Mouse (Mus musculus): ENCODE measurements at regions not wholly inside any gene's neighbourhood (a gene's known extent, or its start where the extent isn't known, plus 50 kb on each side); places are given as distances from the start of the nearest gene placed in this dataset.

DNA sequence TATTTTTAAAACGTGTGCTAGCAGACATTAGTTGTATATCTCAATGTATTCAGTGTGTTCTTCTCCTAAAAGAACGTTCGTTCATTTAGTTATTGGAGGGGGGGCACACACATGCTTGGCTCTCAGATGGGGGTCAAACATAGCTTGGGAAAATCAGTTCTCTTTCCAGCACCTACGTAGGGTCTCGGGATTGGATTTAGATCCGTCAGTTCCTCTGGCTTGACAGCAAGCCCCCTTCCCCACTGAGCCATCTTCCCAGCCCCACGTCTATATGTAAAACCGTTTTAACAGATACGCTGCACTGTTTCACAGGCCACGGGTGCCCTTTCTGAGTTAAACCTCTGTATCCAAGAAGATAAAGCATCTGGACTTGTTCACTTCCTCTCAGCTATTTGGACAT lies 100.5 kb upstream of the Nckap5 start:
- no peaks in the 10 kb centered on the region for H3K27me3 ChIP-seq
- no peaks in the 10 kb centered on the region for H3K36me3 ChIP-seq
- no peak overlapping the region for H3K9ac ChIP-seq (replicated peaks)
- 79% methylated on average over 10 of the region's 10 CpGs for WGBS
- H3K4me2 ChIP-seq (replicated peaks): no peak overlapping the region
- ATAC-seq (replicated peaks): no peak
- H3K27ac ChIP-seq (replicated peaks): no peak overlapping the region
- H3K4me3 ChIP-seq: no peak overlapping the region
- no peaks in the 10 kb centered on the region for H3K9me3 ChIP-seq
- peaks cover 20% of the 10 kb centered on the region for H3K4me1 ChIP-seq

DNA sequence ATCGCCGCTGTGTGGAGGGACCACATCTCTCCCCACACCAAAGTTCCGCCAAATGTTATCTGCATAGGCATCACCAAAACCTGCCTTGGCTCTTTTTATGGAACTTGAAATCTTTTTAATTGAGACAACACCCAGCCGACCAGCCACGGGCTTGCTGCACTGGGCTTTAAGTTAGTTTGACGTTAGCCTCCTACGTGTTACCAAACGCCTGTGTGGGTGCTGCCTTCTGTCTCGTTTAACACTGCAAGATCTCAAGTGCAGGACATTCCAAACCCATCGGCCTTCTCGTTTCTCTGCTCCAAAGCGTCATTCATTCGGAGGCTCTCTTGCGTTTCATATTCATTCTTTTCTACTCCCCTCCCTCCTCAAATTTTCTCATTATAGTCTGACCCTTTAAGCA lies 100.0 kb upstream of the Nckap5 start:
- H3K27me3 ChIP-seq: no peaks in the 10 kb centered on the region
- no peaks in the 10 kb centered on the region for H3K9me3 ChIP-seq
- no peaks in the 10 kb centered on the region for H3K36me3 ChIP-seq
- H3K9ac ChIP-seq (replicated peaks): no peak overlapping the region
- 78% methylated on average over 14 of the region's 14 CpGs for WGBS
- no peak overlapping the region for H3K27ac ChIP-seq (replicated peaks)
- H3K4me2 ChIP-seq (replicated peaks): no peak overlapping the region
- no peak overlapping the region for H3K4me3 ChIP-seq
- H3K4me1 ChIP-seq: peaks cover 25% of the 10 kb centered on the region
- no peak for ATAC-seq (replicated peaks)

DNA sequence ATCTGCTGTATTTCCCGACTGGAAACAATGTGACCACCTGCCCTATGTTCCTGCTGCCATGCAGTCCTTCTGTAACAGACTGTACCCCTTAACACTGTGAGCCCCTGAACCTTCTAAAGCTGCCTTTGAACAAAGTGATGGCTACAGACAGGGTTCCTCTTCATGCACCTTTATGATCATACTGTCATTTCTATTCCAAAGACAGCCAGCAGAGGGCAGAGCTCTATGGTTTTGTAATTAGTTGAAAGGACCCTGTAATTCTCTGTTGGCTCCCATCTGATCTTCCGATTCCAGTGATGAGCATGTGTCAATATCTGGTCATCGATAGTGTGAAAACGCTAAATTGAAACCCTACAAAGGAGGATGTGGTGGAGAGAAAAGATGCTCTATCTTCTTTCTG lies 99.1 kb upstream of the Nckap5 start:
- WGBS: 62% methylated on average over 4 of the region's 4 CpGs
- H3K4me1 ChIP-seq: peaks cover 33% of the 10 kb centered on the region
- no peak for ATAC-seq (replicated peaks)

DNA sequence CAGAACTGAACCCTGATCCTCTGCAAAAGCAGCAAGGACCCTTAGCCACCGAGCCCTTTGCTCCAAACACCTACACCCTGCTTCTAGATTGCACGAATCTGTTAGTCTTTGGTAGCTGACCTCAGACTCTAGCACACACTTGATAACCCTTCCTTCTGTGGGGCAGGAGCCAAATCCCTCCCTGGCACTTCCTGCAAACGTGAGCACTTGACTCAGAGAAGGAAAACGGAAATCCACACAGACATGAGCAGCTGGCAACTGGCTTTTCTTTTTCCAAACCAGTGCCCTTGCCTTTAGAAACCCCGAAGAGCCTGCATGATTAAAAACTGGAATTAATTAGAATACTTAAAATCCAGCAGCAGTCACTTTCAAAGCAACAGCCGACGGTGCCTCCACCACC lies 97.6 kb upstream of the Nckap5 start:
- Histone ChIP-seq H3K4me2 (replicated peaks) (no peak overlapping the region), H3K27ac (replicated peaks) (0 out of 2 replicates have a peak overlapping the region, but pooled peaks have one; percentile 20), H3K27me3 (no peaks in the 10 kb centered on the region), H3K9me3 (no peaks in the 10 kb centered on the region), H3K36me3 (no peaks in the 10 kb centered on the region), H3K4me3 (no peak overlapping the region), H3K9ac (replicated peaks) (no peak overlapping the region), H3K4me1 (peaks cover 33% of the 10 kb centered on the region)
- 16% methylated on average over 7 of the region's 7 CpGs for WGBS
- ATAC-seq (replicated peaks): no peak

More for the DNA sequence above, 99.1 kb upstream of the Nckap5 start:
- no peak overlapping the region for H3K9ac ChIP-seq (replicated peaks)
- H3K9me3 ChIP-seq: no peaks in the 10 kb centered on the region
- H3K36me3 ChIP-seq: no peaks in the 10 kb centered on the region
- no peak overlapping the region for H3K4me3 ChIP-seq
- H3K4me2 ChIP-seq (replicated peaks): no peak overlapping the region
- no peaks in the 10 kb centered on the region for H3K27me3 ChIP-seq
- no peak overlapping the region for H3K27ac ChIP-seq (replicated peaks)

DNA sequence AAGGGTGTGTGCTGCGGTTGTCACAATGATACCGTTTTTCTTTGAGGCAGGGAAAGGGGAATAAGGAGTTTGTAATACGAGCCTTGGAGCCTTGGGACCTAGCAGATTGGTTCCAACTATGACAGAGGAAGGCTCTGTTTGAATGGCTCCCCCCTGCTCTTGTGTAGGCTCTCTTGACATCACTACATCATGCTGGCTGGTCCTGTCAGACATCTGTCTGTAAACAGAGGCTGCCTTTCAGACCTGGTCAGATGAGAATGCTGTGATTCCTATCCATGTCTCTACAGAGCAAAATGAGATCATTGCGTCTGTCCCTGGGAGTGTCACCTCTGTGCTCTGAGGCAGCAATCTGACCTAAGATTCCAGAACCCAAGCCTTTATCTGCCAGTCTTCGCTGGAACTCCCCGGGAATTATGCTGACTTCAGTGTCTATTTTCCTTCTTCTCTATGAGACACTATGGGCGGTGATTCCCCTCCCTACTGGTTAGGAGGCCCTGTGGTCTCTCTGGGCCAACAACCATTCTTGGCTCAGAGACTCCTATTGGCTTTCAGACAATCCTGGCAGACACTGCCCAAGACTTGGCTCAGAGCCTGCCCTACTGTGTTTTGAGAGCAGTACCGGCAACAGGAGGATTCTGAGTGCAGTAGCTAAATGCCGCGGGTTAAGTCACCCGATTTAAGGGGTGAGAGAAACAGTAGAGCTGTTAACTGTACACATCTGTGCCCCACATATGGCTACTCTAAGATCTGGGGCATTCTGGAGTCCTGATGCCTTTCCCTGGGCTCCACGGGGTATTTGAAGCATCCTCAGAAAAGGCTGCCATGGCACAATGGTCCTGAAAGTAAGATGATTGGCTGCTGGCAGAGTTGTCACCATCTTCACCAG lies 94.8 kb upstream of the Nckap5 start:
- Histone ChIP-seq H3K4me1 (peaks cover 33% of the 10 kb centered on the region), H3K27ac (replicated peaks) (no peak overlapping the region; the same call in 1 of the 2 replicates), H3K27me3 (no peaks in the 10 kb centered on the region), H3K9ac (replicated peaks) (no peak overlapping the region), H3K4me2 (replicated peaks) (no peak overlapping the region), H3K9me3 (no peaks in the 10 kb centered on the region), H3K36me3 (no peaks in the 10 kb centered on the region), H3K4me3 (no peak overlapping the region)
- ATAC-seq (replicated peaks): peak; percentile 87
- whole genome bisulfite sequencing: 38% methylated on average over 12 of the region's 12 CpGs

DNA sequence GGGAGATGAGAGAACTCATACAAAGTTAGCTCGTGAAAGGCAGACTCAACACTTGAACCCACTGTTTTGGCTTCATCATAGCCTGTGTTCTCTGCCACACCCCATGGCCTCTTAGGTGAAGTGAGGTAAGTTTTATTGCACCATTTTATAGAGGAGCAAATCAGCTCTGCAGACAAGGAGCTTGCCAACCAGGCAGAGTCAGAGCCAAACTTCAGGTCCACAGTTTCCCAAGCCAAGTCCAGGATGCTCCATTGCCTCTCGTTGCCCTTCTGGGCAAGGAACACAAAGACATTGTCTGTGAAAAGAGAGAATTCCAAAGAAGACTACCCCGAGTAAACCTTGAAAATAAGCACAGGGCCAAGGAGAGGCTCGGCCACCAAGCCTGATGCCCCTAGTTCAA lies 93.4 kb upstream of the Nckap5 start:
- Histone ChIP-seq H3K4me3 (no peak overlapping the region), H3K27ac (replicated peaks) (no peak overlapping the region), H3K9ac (replicated peaks) (no peak overlapping the region), H3K4me1 (peaks cover 30% of the 10 kb centered on the region), H3K36me3 (no peaks in the 10 kb centered on the region), H3K27me3 (no peaks in the 10 kb centered on the region), H3K4me2 (replicated peaks) (no peak overlapping the region), H3K9me3 (no peaks in the 10 kb centered on the region)
- WGBS: 77% methylated on average over 4 of the region's 4 CpGs
- no peak for ATAC-seq (replicated peaks)

DNA sequence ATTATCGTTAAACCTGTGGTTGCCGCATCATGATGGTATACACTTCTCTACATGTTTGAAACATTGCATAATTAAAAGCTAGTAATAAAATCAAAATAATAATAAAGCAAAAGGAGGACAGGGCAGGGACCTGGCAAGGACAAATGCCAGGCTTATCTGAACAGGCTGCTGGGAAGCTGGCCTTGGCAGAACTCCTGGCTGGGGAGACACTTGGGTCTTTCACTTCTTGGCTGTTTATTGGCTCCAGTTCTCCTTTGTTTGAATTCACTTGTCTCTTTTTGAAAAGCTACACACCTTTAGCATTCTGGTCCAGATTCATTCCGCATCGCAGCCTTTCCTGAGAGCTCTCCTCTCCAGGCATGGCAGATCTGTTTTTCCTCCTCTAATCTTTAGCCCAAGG lies 91.6 kb upstream of the Nckap5 start:
- Histone ChIP-seq H3K4me2 (replicated peaks) (no peak overlapping the region), H3K9me3 (no peaks in the 10 kb centered on the region), H3K27me3 (no peaks in the 10 kb centered on the region), H3K27ac (replicated peaks) (no peak overlapping the region), H3K36me3 (no peaks in the 10 kb centered on the region), H3K4me3 (no peak overlapping the region), H3K4me1 (peaks cover 23% of the 10 kb centered on the region), H3K9ac (replicated peaks) (no peak overlapping the region)
- no peak for ATAC-seq (replicated peaks)
- 64% methylated on average over 4 of the region's 4 CpGs for WGBS

DNA sequence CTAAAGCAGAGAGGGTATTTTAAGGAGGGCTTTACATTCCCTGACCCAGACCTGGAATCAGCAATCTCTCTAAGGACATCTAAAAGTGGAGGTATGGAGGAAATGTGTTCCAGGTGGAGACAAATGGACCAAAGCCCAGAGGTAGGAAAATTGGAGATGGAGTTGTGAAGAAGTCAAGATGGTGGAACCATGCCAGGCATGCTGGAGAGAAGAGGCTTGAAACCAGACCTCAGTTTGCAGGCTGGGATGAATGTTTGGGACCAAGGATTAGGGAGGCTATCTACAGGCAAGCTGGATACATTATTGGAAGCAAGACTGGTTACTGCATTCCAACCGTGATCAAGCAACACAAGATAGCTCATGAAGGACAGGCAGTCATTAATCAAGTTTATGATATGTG lies 88.3 kb upstream of the Nckap5 start:
- no peaks in the 10 kb centered on the region for H3K36me3 ChIP-seq
- no peak overlapping the region for H3K4me3 ChIP-seq
- no peak for ATAC-seq (replicated peaks)
- H3K27ac ChIP-seq (replicated peaks): no peak overlapping the region
- no peaks in the 10 kb centered on the region for H3K27me3 ChIP-seq
- H3K9me3 ChIP-seq: no peaks in the 10 kb centered on the region
- no peak overlapping the region for H3K9ac ChIP-seq (replicated peaks)
- H3K4me2 ChIP-seq (replicated peaks): no peak overlapping the region
- WGBS: 98% methylated on average over 1 of the region's 1 CpGs
- H3K4me1 ChIP-seq: peaks cover 17% of the 10 kb centered on the region

DNA sequence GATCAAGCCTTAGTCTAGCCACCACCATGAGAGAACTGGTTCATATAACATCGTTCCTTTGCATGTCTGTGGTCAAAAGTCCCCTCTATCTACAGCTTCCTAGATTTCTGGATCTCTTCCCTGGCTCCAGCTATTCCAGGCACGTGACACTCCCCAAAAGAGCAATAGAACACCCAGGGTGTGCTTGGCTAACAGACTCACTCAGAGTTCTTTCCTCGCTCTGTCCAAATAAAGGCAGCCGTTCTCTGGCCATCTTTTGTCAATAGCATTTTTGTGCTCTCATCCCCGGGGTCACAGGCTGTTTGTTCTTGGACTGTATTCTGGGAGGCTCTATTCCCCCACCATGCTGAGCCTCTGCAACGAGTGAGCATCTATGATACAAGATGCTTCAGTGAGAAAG lies 87.3 kb upstream of the Nckap5 start:
- Histone ChIP-seq H3K36me3 (no peaks in the 10 kb centered on the region), H3K27ac (replicated peaks) (no peak overlapping the region), H3K4me3 (no peak overlapping the region), H3K4me2 (replicated peaks) (no peak overlapping the region), H3K27me3 (no peaks in the 10 kb centered on the region), H3K4me1 (peaks cover 17% of the 10 kb centered on the region), H3K9me3 (no peaks in the 10 kb centered on the region), H3K9ac (replicated peaks) (no peak overlapping the region)
- ATAC-seq (replicated peaks): no peak
- 28% methylated on average over 6 of the region's 6 CpGs for WGBS

DNA sequence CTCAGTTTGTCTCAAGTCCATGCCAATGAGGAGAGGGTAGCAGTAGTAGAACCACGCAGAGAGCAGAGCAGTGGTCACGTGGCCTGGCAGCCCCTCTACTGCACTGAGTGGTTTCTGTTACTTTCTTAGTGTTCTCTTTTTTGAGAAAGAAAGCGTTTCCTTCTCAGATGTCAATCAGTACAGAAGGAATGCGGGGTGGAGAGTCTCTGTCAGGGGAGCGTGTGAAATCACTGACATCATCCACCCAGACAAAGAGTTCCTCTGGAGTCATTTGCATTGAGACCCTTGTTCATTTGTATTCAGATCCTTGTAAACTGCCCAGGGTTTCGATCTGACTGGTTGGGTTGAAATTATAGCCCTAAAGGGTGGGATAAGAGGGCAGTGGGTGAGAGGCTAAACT lies 85.8 kb upstream of the Nckap5 start:
- 13% methylated on average over 6 of the region's 6 CpGs for WGBS
- H3K4me2 ChIP-seq (replicated peaks): no peak overlapping the region
- peaks cover 10% of the 10 kb centered on the region for H3K4me1 ChIP-seq
- no peaks in the 10 kb centered on the region for H3K36me3 ChIP-seq
- no peaks in the 10 kb centered on the region for H3K9me3 ChIP-seq
- no peak overlapping the region for H3K27ac ChIP-seq (replicated peaks)
- H3K27me3 ChIP-seq: no peaks in the 10 kb centered on the region
- ATAC-seq (replicated peaks): peak; percentile 51
- no peak overlapping the region for H3K4me3 ChIP-seq
- no peak overlapping the region for H3K9ac ChIP-seq (replicated peaks)

DNA sequence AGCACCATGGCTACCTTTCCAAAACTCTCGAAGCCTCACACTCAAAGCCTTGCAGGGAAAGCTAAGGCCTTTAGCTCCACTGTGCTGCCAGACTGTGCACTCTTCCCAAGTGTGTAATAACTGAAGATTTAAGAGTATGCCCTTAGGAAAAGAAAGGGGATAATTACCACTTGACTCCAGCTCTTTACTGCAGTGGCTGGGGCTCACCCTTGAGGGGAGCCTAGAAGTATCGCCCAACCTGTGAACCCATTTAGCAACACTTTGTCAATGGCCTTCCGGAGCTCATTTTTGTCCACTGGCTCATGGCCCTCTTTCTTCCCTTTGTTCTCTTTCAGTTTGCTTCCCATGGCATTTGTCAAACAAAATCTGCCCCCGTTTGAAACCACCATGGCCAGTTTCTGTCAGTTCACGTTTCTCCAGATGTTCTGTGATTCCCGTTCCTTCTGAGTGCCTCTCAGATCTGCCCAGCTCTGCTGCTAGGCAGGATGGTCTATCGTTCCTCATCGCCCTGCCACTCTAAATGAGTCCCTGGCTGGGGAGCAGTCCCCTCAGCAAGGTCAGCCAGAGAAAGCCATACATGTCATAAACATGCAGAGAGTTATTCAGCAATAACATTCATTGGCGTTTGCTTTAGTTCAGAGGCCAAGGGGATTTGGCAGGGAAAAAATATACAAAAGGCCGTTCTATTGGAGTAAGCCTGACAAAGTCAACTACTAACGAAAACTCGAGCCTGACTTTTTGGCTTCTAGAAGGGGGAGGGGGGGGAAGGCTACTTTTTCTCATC lies 80.9 kb upstream of the Nckap5 start:
- Histone ChIP-seq H3K9ac (replicated peaks) (no peak overlapping the region), H3K4me3 (no peak overlapping the region), H3K9me3 (no peaks in the 10 kb centered on the region), H3K4me1 (peaks cover 5% of the 10 kb centered on the region; the same call in 1 of the 2 replicates), H3K36me3 (no peaks in the 10 kb centered on the region), H3K27ac (replicated peaks) (no peak overlapping the region), H3K27me3 (no peaks in the 10 kb centered on the region), H3K4me2 (replicated peaks) (no peak overlapping the region)
- WGBS: 72% methylated on average over 12 of the region's 12 CpGs
- no peak for ATAC-seq (replicated peaks)

DNA sequence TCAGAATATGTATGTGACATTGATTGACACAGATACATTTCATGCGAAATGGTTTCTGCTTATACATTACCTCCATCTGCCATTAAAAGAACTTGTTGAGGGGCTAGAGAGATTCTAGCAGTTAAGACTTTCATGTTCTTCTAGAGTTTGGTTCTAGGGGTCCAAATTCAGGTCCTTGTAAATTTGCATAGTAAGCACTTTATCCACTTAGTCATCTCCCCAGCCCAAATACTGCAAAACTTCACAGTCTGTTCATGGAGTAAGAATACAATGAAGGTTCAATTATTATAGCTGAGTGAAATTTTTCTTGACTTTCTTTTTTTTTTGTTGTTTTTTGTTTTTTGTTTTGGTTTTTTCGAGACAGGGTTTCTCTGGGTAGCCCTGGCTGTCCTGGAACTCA lies 76.8 kb upstream of the Nckap5 start:
- H3K9me3 ChIP-seq: no peaks in the 10 kb centered on the region
- no peaks in the 10 kb centered on the region for H3K36me3 ChIP-seq
- no peak for ATAC-seq (replicated peaks)
- WGBS: 86% methylated on average over 2 of the region's 2 CpGs
- H3K9ac ChIP-seq (replicated peaks): no peak overlapping the region
- H3K4me1 ChIP-seq: no peaks in the 10 kb centered on the region
- H3K27ac ChIP-seq (replicated peaks): no peak overlapping the region
- no peaks in the 10 kb centered on the region for H3K27me3 ChIP-seq
- no peak overlapping the region for H3K4me2 ChIP-seq (replicated peaks)
- no peak overlapping the region for H3K4me3 ChIP-seq

Data from forebrain, embryonic 15.5 days (tissue).